Mouse (Mus musculus): ENCODE results near the gene Sncg.
"Not testable (repeated sequence)": the region's sequence is repeated elsewhere in the genome, so short reads cannot be mapped to it uniquely, and the experiment has no call there.

Gene Sncg

GRCm38 (mm10) chr14:34374577-34374976 is at the start of gene Sncg:
Sncg (minus strand) TSS chr14:34374789.
- DNase-seq (ENCODE audit: low read depth, low spot score): no peak

DNA sequence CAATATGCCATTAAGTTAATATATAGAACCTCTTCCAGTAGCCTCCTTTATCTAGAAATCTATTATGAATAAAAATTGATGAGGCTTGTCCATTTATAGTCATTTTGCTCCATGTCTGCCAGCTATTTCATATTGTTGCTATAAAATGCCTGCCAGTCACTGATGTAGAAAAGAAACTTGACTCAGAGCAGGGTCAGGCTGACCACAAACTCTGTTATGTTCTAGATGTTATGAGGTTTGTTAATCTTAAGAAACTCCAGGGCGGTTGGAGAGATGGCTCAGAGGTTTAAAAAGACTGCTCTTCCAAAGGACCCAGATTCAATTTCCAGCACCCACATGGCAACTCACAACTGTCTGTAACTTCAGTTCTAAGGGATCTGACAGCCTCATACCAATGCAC is 46.5 kb upstream of the Sncg start:
- DNase-seq (ENCODE audit: low read depth, low spot score): no peak

DNA sequence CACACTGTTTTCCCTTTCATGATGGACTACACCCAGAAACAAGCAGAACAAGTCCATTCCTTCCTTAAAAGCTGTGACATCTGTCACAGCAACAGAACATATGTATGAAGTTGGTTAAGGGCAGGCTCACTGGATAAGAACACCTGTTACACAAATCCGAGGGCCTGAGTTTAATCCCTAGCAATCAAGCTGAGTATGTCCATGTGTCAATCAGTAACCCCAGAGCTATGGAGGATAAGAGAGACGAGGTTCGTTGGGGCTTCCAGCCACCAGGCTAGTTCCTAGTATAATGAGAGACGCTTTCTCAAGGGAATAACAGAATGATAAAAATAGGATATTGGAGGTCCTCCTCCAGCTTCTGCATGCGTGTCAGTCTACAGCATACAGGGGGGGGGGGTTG is 42.9 kb upstream of the Sncg start:
- no peak for DNase-seq (ENCODE audit: low read depth, low spot score)

GRCm38 (mm10) chr14:34416946-34417345 is 42.4 kb upstream of the Sncg start:
- DNase-seq (ENCODE audit: low read depth, low spot score): not testable (repeated sequence)

DNA sequence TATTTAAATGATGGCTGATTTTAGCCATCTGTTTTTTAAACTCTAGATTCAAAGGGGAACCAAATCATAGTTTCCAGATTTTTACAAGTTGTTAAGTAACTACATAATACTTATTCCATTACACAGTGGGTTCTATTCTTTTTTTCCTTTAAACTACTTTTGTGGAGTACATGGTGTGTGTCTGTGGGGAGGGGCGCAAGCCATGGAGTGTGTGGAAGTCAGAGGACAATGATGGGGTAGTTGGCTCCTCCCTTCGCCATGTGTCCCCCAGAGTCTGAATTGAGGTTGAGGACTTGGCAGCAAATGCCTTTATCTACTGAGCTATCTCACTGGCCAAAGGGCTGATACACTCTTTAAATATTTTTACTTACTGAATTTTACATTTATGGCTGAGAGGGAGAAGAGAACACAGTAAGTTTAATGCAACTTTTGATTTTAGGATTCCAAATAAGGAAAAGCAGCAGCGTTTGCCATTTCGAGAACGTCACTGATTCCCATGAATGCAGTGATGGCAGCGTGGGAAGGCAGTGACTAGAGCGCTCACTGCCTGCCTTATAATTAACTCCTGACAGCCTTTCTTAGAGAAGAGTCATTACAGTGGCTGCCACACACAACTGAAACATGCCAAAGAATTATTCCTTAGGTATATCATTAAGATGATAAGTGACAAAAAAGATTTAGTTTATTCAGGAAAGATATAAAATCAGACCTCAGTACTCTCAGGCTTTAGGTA is 37.7 kb upstream of the Sncg start:
- DNase-seq (ENCODE audit: low read depth, low spot score): no peak

- no peak for DNase-seq (ENCODE audit: low read depth, low spot score)
Observed at GRCm38 (mm10) chr14:34410716-34411115, 36.1 kb upstream of the Sncg start.

GRCm38 (mm10) chr14:34403424-34403823 is 28.8 kb upstream of the Sncg start:
- DNase-seq (ENCODE audit: low read depth, low spot score): no peak

DNA sequence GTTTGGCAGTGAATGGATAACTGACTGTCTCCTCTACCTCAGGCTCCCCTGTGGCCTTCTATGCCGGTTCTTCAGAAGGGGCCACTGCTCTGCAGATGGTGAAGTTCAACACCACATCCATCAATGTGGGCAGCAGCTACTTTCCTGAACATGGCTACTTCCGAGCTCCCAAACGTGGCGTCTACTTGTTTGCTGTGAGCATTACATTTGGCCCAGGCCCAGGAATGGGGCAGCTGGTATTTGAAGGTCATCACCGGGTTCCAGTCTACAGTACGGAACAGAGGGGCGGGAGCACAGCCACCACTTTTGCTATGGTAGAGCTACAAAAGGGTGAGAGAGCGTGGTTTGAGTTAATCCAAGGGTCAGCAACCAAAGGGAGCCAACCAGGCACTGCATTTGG is 28.3 kb upstream of the Sncg start:
- DNase-seq (ENCODE audit: low read depth, low spot score): no peak

DNA sequence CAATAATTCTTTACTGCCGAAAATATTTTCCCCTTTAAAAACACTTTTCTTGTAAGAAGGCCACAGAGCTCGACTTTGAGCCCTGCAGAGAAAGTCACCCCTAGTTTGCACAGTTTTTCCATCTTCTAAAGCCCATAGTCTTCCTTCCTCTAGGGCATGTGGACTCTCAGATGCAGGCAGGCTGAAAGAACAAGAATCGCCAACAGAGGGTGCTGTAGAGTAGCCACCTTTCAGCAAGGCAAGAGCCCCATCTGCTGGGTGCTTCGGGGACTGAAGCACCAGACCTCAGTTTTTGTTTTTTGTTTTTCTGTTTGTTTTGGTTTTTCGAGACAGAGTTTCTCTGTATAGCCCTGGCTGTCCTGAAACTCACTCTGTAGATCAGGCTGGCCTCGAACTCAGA is 26.5 kb upstream of the Sncg start:
- DNase-seq (ENCODE audit: low read depth, low spot score): peak; percentile 65

GRCm38 (mm10) chr14:34400021-34400420 is 25.4 kb upstream of the Sncg start:
- DNase-seq (ENCODE audit: low read depth, low spot score): no peak

GRCm38 (mm10) chr14:34399301-34399700 is 24.7 kb upstream of the Sncg start:
- DNase-seq (ENCODE audit: low read depth, low spot score): no peak

- no peak for DNase-seq (ENCODE audit: low read depth, low spot score)
Observed at GRCm38 (mm10) chr14:34398901-34399300, 24.3 kb upstream of the Sncg start.

DNA sequence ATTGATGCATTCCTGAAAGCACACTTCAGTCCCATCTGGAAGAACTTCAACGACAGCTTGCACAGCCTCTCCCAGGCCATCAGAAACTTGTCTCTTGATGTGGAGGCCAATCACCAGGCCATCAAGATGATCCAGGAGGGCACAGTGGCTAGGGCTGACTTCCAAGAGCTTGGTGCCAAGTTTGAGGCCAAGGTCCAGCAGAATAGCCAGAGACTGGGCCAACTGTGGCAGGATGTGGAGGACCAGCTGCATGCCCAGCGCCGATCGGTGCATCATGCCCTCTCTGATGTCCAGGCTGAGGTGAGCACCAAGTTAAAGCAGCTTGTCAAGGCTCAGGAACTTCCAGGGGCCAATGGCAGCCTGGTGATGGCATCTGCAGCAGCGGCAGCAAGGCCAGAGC is 23.3 kb upstream of the Sncg start:
- DNase-seq (ENCODE audit: low read depth, low spot score): no peak

DNA sequence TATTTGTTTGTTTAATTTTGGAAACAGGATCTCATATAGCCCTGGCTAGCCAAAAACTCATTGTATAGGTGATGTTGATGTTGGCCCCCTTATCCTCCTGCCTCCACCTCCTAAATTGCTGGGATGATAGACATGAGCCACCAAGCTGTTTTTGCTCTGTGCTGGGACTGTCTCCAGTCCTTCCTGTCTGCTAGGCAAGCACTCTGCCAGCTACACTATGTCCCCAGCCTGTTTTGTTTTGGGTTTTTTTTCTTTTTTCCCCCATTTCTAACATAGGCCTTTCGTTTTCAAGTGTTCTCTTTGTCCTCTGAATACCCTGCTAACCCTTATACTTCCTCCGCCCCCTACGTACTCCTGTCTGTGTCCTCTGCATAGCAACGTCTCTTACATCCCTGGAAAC is 18.7 kb upstream of the Sncg start:
- no peak for DNase-seq (ENCODE audit: low read depth, low spot score)

DNA sequence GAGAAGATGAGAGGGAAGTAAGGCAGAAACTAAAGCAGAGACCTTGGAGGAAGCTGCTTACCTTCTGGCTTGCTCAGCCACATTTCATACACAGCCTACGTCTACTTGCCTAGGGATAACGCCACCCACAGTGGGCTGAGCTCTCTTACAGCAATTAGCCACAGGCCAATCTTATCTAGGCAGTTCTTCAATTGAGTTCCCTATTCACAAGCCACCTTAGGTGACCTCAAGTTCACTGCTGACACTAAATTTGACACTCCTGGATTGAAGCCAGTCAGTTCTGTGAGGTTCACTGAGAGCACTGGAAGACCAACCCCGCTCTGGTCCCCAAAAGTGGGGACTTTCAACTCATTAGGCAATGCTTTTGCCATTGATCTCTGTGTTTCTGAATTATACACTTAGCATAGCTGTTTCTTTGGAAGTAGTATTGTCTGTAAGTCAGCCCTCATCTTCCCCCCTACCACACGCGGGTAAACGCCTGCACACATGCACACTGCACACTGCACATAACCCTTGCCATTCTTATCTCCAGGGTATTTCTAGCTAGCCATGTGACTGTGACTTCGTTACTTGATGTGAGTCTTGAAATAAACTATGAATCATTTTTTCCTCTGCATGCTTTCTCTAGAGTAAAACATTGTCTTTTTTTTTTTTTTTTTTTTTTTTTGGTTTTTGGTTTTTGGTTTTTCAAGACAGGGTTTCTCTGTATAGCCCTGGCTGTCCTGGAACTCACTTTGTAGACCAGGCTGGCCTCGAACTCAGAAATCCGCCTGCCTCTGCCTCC is 8.5 kb upstream of the Sncg start:
- DNase-seq (ENCODE audit: low read depth, low spot score): no peak

DNA sequence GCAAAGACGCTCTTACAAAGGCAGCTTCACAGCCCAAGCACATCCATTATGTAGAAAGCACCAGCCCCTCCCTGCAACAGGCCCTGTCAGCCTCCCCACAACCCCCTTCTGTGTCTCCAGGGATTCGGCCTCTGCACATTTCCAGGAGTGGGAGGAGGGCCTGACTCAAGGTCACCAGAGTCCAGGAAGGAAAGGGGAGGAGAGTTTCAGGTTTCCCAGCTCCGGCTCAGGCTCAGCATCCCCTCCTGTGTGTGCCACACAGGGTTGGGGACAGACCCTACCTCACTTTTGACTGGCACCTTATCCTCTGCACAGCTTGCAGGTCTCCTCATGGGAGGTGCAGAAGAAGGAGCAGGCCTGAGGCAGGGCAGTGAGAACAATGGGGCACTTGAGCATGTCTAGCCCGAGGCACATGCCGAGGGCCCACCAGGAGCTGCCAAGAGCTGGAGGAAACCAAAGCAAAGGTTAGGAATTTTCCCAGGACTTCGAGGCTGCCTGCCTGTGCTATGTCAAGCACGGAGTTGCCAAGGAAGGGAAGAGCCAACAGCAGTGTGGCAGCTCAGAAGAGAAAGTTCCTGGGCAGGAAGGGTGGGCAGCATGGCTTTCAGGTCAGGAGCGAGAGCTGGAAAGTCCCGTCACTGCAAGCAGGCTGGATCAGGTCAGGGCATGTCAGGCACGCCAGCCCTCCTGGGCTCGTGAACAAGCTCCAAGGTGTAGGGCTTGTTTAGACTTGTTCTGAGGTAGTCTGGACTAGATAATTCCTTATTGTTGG is 4.2 kb upstream of the Sncg start:
- DNase-seq (ENCODE audit: low read depth, low spot score): no peak

- DNase-seq (ENCODE audit: low read depth, low spot score): no peak
Observed at GRCm38 (mm10) chr14:34377121-34377520, 2.5 kb upstream of the Sncg start.

- no peak for DNase-seq (ENCODE audit: low read depth, low spot score)
Observed at GRCm38 (mm10) chr14:34375941-34376340, 1.4 kb upstream of the Sncg start.

DNA sequence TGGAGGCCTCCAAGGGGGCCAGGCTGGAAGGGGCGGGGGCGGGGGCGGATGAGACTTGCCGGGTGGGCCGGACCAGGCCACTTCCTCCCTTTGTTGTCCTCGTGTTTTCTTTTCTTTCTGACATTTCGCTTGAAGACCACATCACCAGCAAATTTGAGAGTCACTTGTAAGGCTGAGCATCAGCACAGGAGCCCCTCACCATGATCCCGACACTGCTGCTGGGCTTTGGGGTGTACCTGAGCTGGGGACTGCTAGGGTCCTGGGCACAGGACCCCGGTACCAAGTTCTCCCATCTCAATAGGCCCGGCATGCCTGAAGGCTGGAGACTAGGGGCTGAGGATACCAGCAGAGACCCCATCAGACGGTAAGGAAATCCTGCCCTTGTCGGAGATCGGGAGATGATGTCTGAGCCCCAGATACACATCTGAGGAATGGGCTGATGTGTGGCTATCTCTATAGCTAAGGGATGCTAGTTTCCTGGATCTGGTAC is 871 bp upstream of the Sncg start, which contains the start of gene Mmrn2:
Gene Mmrn2 (plus strand): TSS at position 51 of the 490 bp plus-strand sequence.
- no peak for DNase-seq (ENCODE audit: low read depth, low spot score)

- DNase-seq (ENCODE audit: low read depth, low spot score): no peak
Observed at GRCm38 (mm10) chr14:34373581-34373980, 1.0 kb downstream of the Sncg start.

DNA sequence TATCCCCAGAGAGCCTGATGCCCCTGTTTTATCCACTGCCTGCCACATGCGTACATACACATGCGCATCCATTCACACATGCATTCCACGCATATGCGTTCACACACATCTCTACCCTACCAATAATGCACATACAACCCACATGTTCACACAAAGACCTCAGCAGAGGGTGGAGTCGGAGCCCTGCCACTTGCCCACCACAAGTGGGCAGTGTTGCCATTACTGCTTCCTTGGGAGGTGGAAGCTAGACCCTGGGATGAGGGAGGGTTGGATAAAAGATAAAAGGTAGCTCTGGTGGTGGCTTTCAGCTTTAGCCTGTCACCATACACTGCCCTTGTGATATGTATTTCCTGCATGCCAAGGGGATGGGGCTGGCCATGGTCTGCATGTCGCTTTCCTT is 1.9 kb downstream of the Sncg start:
- DNase-seq (ENCODE audit: low read depth, low spot score): no peak

DNA sequence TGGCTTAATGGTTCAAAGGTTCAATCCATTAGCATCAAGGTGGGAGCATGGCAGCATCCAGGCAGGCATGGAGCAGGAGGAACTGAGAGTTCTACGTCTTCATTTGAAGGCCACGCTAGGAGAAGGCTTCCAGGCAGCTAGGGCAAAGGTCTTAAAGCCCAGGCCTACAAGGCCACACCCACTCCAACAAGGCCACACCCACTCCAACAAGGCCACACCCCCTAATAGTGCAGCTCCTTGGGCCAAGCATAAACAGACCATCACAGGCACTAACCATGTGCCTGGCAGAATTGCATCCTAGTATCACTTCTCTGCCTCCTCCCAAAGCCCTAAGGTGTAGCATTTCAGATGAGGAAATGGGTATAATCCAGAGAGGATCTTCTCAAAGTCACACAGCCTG is 2.8 kb downstream of the Sncg start:
- DNase-seq (ENCODE audit: low read depth, low spot score): no peak

Data from WW6 (cell line).